Mouse (Mus musculus) embryonic fibroblast, embryonic 13.5 days (primary cell): ENCODE measurements at regions not wholly inside any gene's neighbourhood (a gene's known extent, or its start where the extent isn't known, plus 50 kb on each side); places are given as distances from the start of the nearest gene placed in this dataset.

Source experiments
- CTCF ChIP-seq: IDR thresholded peaks from 2 replicates; pipeline ENCODE4 v1.5.1; 2011; ENCODE audit warnings: mild to moderate bottlenecking, control low read depth, low read length, moderate library complexity, borderline replicate concordance; ENCODE audit not compliant: insufficient read depth
- POLR2A ChIP-seq: IDR thresholded peaks from 2 replicates; pipeline ENCODE4 v1.6.1; 2011; ENCODE audit warnings: low read depth, mild to moderate bottlenecking, control low read depth, low read length, moderate library complexity

DNA sequence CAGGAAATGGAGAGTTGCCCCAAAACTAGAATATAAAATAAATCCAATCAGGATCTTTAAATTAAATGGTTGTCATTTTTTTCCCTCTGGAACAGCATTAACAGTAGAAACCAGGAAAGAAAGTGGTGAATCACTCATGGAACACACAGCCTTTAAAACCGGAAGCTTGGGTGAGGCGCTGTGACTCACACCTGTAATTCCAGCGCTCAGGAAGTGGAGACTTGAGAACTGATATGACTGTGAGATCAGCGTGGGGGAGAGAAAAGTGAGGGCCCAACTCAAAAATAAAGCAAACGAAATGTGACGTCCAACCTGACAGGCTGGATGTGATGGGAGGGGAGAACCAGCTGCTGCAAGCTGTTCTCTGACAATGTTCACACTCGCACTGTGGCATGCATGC, 86.9 kb upstream of the Jarid2 start:
- TF ChIP-seq POLR2A (no peak), CTCF (no peak)
